Mouse (Mus musculus) C2C12 (cell line): ENCODE measurements around the gene Lyrm9. TPM values are rescaled to one million over a fixed set of nuclear protein-coding genes. Genes with fewer than 3 reads are reported as not detected.

Experiments
- H3K27me3 ChIP-seq: one replicate; pipeline ENCODE4 v1.6.1; 2011; ENCODE audit not compliant: control insufficient read depth, insufficient read depth, insufficient read length
- H3K36me3 ChIP-seq: one replicate; pipeline ENCODE4 v1.6.1; 2011; ENCODE audit not compliant: control insufficient read depth, insufficient read depth
- H3K4me3 ChIP-seq: one replicate; pipeline ENCODE4 v1.5.1; 2011; ENCODE audit warnings: mild to moderate bottlenecking, control low read depth; ENCODE audit not compliant: poor library complexity, insufficient read depth, severe bottlenecking
- H3K79me2 ChIP-seq: one replicate; pipeline ENCODE4 v1.6.1; 2011; ENCODE audit not compliant: control insufficient read depth, insufficient read depth
- H3K79me3 ChIP-seq: one replicate; pipeline ENCODE4 v1.6.1; 2011; ENCODE audit warnings: low read depth, control low read depth
- H3ac ChIP-seq: one replicate; pipeline ENCODE3; 2011; ENCODE audit warnings: low read depth; ENCODE audit not compliant: control insufficient read depth, insufficient read length
- CEBPB ChIP-seq: IDR thresholded peaks from one replicate; pipeline ENCODE4 v1.6.1; 2011; ENCODE audit warnings: low read depth, mild to moderate bottlenecking, control low read depth, moderate library complexity
- CTCF ChIP-seq: IDR thresholded peaks from one replicate; pipeline ENCODE4 v1.5.1; 2011; ENCODE audit not compliant: control insufficient read depth, insufficient read depth, insufficient read length
- FOSL1 ChIP-seq: IDR thresholded peaks from one replicate; pipeline ENCODE4 v1.8.0; 2011; ENCODE audit warnings: mild to moderate bottlenecking, low read length; ENCODE audit not compliant: poor library complexity, insufficient read depth, severe bottlenecking
- MAX ChIP-seq: IDR thresholded peaks from one replicate; pipeline ENCODE4 v1.6.1; 2011; ENCODE audit warnings: mild to moderate bottlenecking, control low read depth
- MYOD1 ChIP-seq: IDR thresholded peaks from one replicate; pipeline ENCODE4 v1.6.1; 2011; ENCODE audit warnings: low read depth; ENCODE audit not compliant: control insufficient read depth, insufficient read length
- MYOG ChIP-seq: IDR thresholded peaks from one replicate; pipeline ENCODE4 v1.6.1; 2011; ENCODE audit not compliant: control insufficient read depth, insufficient read length; ENCODE audit errors: extremely low read depth
- USF1 ChIP-seq: IDR thresholded peaks from one replicate; pipeline ENCODE4 v1.6.1; 2011; ENCODE audit warnings: low read depth, mild to moderate bottlenecking, control low read depth, moderate library complexity
- polyA plus RNA-seq: library from polyadenylated mRNA; unstranded; fragments of >200 nt; fragmentation: generic; extraction: Trizol; gene quantifications from one replicate; pipeline ENCODE4 v1.2.1, GENCODE M21; 2012; ENCODE audit warnings: missing spikeins

Lyrm9 gene
- polyA plus RNA-seq, 1 experiment, result 23.7 TPM

DNA sequence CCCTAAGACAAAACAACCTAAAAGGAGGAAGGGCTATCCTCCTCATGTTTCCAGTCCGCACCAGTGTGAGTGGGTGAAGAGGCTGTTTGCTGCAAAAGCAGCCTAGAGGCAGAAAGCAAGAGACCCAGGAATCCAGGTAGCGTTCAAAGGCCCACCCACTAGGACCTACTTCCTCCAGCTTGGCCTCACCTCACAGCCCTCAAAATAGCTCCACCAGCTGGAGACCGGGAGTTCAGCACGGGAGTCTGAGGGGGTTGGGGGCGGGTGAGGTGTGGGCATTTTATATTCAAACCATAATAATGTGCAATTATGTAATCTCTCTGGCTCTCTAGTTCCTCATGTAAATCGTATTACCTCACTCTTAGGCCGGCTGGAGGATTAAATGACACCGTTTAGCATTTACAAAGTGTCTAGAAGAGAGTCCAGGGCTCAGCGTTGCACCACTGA, 20.7 kb upstream of the Lyrm9 start:
- Histone ChIP-seq H3ac (no peak overlapping the region), H3K27me3 (peaks cover 37% of the 10 kb centered on the region), H3K79me2 (no peaks in the 10 kb centered on the region), H3K79me3 (no peaks in the 10 kb centered on the region), H3K36me3 (no peaks in the 10 kb centered on the region), H3K4me3 (no peak overlapping the region)
- TF ChIP-seq MYOD1 (no peak), MAX (no peak), MYOG (no peak), FOSL1 (no peak), CEBPB (no peak), USF1 (no peak), CTCF (no peak)

GRCm38 (mm10) chr11:78807341-78808108, 18.9 kb upstream of the Lyrm9 start:
- H3ac ChIP-seq, result no peak overlapping the region
- no peak for TF ChIP-seq FOSL1
- no peak for TF ChIP-seq MAX
- TF ChIP-seq USF1, result no peak
- TF ChIP-seq CTCF, result no peak
- TF ChIP-seq MYOD1, result no peak
- TF ChIP-seq CEBPB, result no peak
- TF ChIP-seq MYOG, result no peak
- no peak overlapping the region for H3K4me3 ChIP-seq
- no peaks in the 10 kb centered on the region for H3K79me3 ChIP-seq
- H3K36me3 ChIP-seq, result no peaks in the 10 kb centered on the region
- peaks cover 45% of the 10 kb centered on the region for H3K27me3 ChIP-seq
- no peaks in the 10 kb centered on the region for H3K79me2 ChIP-seq

- Histone ChIP-seq H3K27me3 (peaks cover 40% of the 10 kb centered on the region), H3K79me2 (no peaks in the 10 kb centered on the region), H3K79me3 (no peaks in the 10 kb centered on the region), H3ac (no peak overlapping the region), H3K36me3 (no peaks in the 10 kb centered on the region), H3K4me3 (no peak overlapping the region)
- no peak for TF ChIP-seq CTCF
- no peak for TF ChIP-seq MYOD1
- no peak for TF ChIP-seq MAX
- TF ChIP-seq MYOG, result no peak
- TF ChIP-seq CEBPB, result no peak
- no peak for TF ChIP-seq USF1
- no peak for TF ChIP-seq FOSL1
Observed at GRCm38 (mm10) chr11:78809398-78809797, 17.0 kb upstream of the Lyrm9 start.

- Histone ChIP-seq H3ac (no peak overlapping the region), H3K79me2 (no peaks in the 10 kb centered on the region), H3K36me3 (no peaks in the 10 kb centered on the region), H3K4me3 (no peak overlapping the region), H3K79me3 (no peaks in the 10 kb centered on the region), H3K27me3 (peaks cover 30% of the 10 kb centered on the region)
- no peak for TF ChIP-seq MAX
- no peak for TF ChIP-seq CTCF
- TF ChIP-seq MYOG, result no peak
- no peak for TF ChIP-seq FOSL1
- no peak for TF ChIP-seq USF1
- TF ChIP-seq MYOD1, result no peak
- TF ChIP-seq CEBPB, result no peak
Observed at GRCm38 (mm10) chr11:78814461-78814941, 11.9 kb upstream of the Lyrm9 start.

DNA sequence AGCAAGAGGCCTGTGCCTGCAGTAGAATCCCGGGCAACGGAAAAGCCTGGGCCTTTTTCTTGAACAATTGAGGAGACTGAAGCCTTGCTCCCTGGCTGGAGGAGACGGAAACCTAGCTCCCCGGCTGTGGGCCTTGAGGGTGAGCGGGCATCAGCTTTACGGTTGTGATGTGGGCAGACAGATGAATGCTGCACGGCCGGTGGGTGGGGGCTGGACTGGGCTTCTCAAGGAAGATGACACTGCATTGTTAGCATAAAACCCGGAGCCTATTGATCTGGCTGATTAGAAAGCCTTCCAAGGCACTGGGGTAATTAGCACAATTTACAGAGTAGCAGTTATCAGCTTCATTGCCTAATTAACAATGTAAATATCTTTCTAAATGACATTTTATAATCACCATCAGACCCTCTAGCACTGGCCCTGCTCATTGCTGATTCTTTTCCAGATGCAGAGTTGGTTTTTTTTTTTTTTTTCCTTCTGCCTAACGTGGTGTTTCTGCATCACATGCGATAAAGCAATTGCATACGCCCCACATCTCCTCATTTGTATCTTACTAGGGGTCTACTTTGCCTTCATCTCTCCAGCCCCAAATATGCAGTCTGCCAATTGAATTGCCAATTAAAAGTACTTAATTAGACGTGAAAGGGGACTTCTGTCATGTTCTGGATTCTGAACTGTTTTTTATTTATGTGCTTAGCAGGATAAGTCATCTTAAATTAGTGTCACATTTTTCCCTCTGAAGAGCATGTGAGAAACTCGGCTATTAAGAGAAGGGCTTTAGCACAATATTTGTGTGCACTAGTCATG, 10.2 kb upstream of the Lyrm9 start:
- no peaks in the 10 kb centered on the region for H3K79me3 ChIP-seq
- no peaks in the 10 kb centered on the region for H3K36me3 ChIP-seq
- peaks cover 33% of the 10 kb centered on the region for H3K27me3 ChIP-seq
- no peak overlapping the region for H3K4me3 ChIP-seq
- no peak overlapping the region for H3ac ChIP-seq
- TF ChIP-seq FOSL1 (no peak), MAX (no peak), CTCF (no peak), MYOD1 (no peak), MYOG (no peak), CEBPB (no peak), USF1 (no peak)
- no peaks in the 10 kb centered on the region for H3K79me2 ChIP-seq
